Mouse (Mus musculus): ENCODE measurements around the gene Robo1.

GRCm38 (mm10) chr16:72664233-72664613 lies 356.1 kb downstream of the Robo1 start:
- TF ChIP-seq POLR2A (IDR thresholded peaks at IDR 0.05; ENCODE audit: borderline replicate concordance, low read depth, low read length) = no peak
- no peak for TF ChIP-seq CTCF (IDR thresholded peaks at IDR 0.05; ENCODE audit: low read depth, low read length)
